Mouse (Mus musculus) frontal cortex, postnatal 14 days (tissue): ENCODE data around the gene Wwox.
"Not testable (repeated sequence)": the region's sequence is repeated elsewhere in the genome, so short reads cannot be mapped to it uniquely, and the experiment has no call there.

ENCODE experiments used
- DNase-seq, 2 experiments: peaks; one replicate each; pipeline ENCODE4 v3.0.0; 2022; ENCODE audit warnings: low spot score in 2 of 2

Gene Wwox

GRCm38 (mm10) chr8:114803113-114803512 is 363.7 kb downstream of the Wwox start:
- DNase-seq, result no peak

GRCm38 (mm10) chr8:114806826-114807420 is 367.5 kb downstream of the Wwox start:
- no peak for DNase-seq

GRCm38 (mm10) chr8:114807676-114808426 is 368.4 kb downstream of the Wwox start:
- no peak for DNase-seq

GRCm38 (mm10) chr8:114810470-114810869 is 371.0 kb downstream of the Wwox start:
- no peak for DNase-seq

GRCm38 (mm10) chr8:114813830-114814229 is 374.4 kb downstream of the Wwox start:
- no peak for DNase-seq

- no peak for DNase-seq
Measured at GRCm38 (mm10) chr8:114814769-114815736, 375.6 kb downstream of the Wwox start.

GRCm38 (mm10) chr8:114816343-114816742 is 376.9 kb downstream of the Wwox start:
- DNase-seq, result no peak

- DNase-seq, result no peak
Measured at GRCm38 (mm10) chr8:114816949-114817348, 377.5 kb downstream of the Wwox start.

GRCm38 (mm10) chr8:114821543-114821942 is 382.1 kb downstream of the Wwox start:
- no peak for DNase-seq

GRCm38 (mm10) chr8:114825460-114825859 is 386.0 kb downstream of the Wwox start:
- no peak for DNase-seq

GRCm38 (mm10) chr8:114826991-114827390 is 387.5 kb downstream of the Wwox start:
- DNase-seq, result no peak

- not testable (repeated sequence) for DNase-seq
Measured at GRCm38 (mm10) chr8:114827810-114828209, 388.4 kb downstream of the Wwox start.

GRCm38 (mm10) chr8:114831595-114831994 is 392.1 kb downstream of the Wwox start:
- no peak for DNase-seq

GRCm38 (mm10) chr8:114832251-114832774 is 392.9 kb downstream of the Wwox start:
- DNase-seq, result no peak

GRCm38 (mm10) chr8:114834730-114835129 is 395.3 kb downstream of the Wwox start:
- DNase-seq, result no peak

- DNase-seq, result no peak
Measured at GRCm38 (mm10) chr8:114839998-114840397, 400.5 kb downstream of the Wwox start.

GRCm38 (mm10) chr8:114847666-114848065 is 408.2 kb downstream of the Wwox start:
- no peak for DNase-seq

- no peak for DNase-seq
Measured at GRCm38 (mm10) chr8:114849461-114849860, 410.0 kb downstream of the Wwox start.

- no peak for DNase-seq
Measured at GRCm38 (mm10) chr8:114850014-114850870, 410.8 kb downstream of the Wwox start.

- no peak for DNase-seq
Measured at GRCm38 (mm10) chr8:114853765-114854164, 414.3 kb downstream of the Wwox start.

- DNase-seq, result no peak
Measured at GRCm38 (mm10) chr8:114855833-114856232, 416.4 kb downstream of the Wwox start.
